Mouse (Mus musculus) thymus, adult 2 months (tissue): ENCODE data around the gene Nsl1. TPM values are rescaled to one million over a fixed set of nuclear protein-coding genes. Genes with fewer than 3 reads are reported as not detected.
"Not testable (repeated sequence)": the region's sequence is repeated elsewhere in the genome, so short reads cannot be mapped to it uniquely, and the experiment has no call there.

Experiments
- DNase-seq: peaks from one replicate; pipeline ENCODE4 v3.0.0; 2021
- H3K27ac ChIP-seq: fragments of 200-500 bp; 2 replicates; pipeline ENCODE4 v1.5.1; 2012; ENCODE audit warnings: low read length, control low read depth; ENCODE audit not compliant: control insufficient read depth, insufficient read depth
- H3K27me3 ChIP-seq: fragments of 200-500 bp; 2 replicates; pipeline ENCODE4 v1.6.1; 2012; ENCODE audit warnings: mild to moderate bottlenecking, low read length, moderate library complexity, mixed read lengths; ENCODE audit not compliant: control insufficient read depth, insufficient read depth
- H3K36me3 ChIP-seq: fragments of 200-500 bp; 2 replicates; pipeline ENCODE4 v1.6.1; 2012; ENCODE audit warnings: mild to moderate bottlenecking, low read length, moderate library complexity; ENCODE audit not compliant: control insufficient read depth, insufficient read depth
- H3K4me1 ChIP-seq: fragments of 200-500 bp; replicated peaks from 2 replicates; pipeline ENCODE4 v1.6.1; 2012; ENCODE audit warnings: low read length; ENCODE audit not compliant: control insufficient read depth, insufficient read depth
- H3K4me3 ChIP-seq: fragments of 200-500 bp; 2 replicates; pipeline ENCODE4 v1.5.1; 2012; ENCODE audit warnings: mild to moderate bottlenecking, low read length, control low read depth, moderate library complexity; ENCODE audit not compliant: control insufficient read depth, insufficient read depth
- CTCF ChIP-seq: fragments of 200-500 bp; IDR thresholded peaks from 2 replicates; pipeline ENCODE4 v1.5.1; 2012; ENCODE audit warnings: mild to moderate bottlenecking, control low read depth, low read length, moderate library complexity, borderline replicate concordance; ENCODE audit not compliant: control insufficient read depth, poor library complexity, insufficient read depth; ENCODE audit errors: extremely low read depth
- POLR2A ChIP-seq: fragments of 200-500 bp; IDR thresholded peaks from 2 replicates; pipeline ENCODE4 v1.6.1; 2012; ENCODE audit warnings: mild to moderate bottlenecking, low read length, control low read depth, moderate library complexity; ENCODE audit not compliant: control insufficient read depth, poor library complexity, insufficient read depth; ENCODE audit errors: extremely low read depth
- WGBS: fragments of 180-500 bp; shearing (Covaris S2); methylation state at CpG from one replicate; pipeline ENCODE4 v1.1.7; 2018; 5-methylcytosine and 5-hydroxymethylcytosine counted together
- polyA plus RNA-seq: library from polyadenylated mRNA; depleted of rRNA; stranded (reverse); fragments of >200 nt; gene quantifications from 2 replicates; pipeline ENCODE4 v1.2.3, GENCODE M21; 2012

Nsl1 gene
- polyA plus RNA-seq, 1 experiment, result 8.1 TPM

DNA sequence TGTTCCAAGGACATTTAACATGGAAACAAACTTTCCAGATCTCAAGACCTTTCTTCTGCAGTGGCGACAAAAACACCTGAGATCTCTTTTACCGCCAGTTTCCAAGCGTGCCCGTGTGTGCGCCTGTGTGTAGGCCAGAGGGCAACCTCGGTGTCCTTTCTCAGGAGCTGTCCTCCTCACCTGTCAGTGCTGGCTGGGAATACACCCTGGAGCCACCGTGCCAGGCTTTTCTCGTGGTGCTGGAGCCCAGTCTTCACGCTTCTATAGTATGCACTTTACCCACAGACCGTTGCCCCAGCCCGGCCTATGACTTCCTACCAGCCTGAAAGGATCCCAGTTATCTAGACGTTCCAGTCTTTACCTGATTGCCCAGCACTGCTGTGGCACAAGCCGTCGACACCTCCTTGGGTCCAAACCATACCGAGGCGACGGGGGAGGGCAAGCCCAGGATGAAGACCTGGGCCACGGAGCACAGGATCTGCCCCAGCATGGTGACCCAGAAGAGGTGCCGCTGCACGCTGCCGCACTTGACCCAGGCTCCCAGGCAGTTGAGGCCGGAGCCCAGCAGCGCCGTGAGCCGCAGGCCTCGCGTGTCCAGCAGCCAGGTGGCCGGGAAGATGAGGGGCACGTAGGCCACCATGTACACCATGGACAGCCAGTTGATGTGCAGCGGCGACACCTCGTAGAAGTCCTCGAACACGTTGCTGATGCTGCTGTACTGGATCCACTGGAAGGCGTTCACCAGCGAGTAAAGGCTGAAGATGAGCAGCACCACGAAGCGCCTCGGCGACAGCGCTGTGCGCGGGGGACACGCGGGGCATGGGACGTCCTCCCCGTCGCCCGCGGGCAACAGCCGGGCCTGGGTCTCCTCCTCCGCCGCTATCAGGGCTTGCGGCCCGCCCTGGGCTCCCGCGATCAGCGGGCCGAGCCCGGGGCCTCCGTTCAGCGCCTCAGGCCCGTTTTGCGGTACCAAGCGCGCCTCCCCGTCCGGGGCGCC is 37.5 kb upstream of the Nsl1 start:
- H3K27me3 ChIP-seq, result no peaks in the 10 kb centered on the region
- peak; percentile 41 for DNase-seq

DNA sequence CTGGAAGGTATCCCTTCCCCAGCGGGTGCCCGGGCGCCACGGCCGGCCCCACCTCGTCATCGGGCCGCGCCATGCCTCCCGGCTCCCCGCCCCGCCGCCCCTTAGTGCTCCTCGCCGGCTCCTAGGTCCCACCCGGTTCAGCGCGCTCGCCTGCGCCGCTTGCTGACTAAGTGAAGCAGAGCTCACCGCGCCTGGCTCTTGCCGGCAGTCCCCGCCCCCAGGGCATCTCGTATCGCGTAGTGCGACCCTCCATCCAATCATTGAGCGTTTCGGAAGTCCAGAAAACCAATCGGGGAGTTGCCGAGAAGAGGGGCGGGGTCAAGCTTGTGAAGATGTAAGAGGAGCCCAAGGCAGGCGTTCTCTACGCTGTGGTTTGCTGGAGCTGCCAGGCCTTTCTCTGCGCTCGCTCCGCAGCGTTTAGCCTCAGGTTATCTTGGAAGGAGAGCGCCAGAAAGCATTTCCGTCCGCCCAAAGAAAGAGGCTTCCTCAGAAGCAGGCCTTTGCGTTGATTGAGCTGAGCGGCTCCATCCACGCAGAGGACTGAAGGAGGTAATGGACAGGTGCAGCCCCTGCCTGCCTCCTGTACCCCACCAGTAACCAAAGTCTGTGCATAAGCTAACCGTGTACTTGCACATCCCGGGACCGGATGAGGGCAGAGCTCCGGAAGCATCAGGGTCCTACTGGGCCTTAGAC is 36.6 kb upstream of the Nsl1 start, which contains the start of gene Flvcr1:
Gene Flvcr1, minus strand, starts transcription at position 138 of the 693 bp plus-strand sequence.
- peaks cover 13% of the 10 kb centered on the region for H3K4me1 ChIP-seq
- no peaks in the 10 kb centered on the region for H3K27me3 ChIP-seq
- no peaks in the 10 kb centered on the region for H3K36me3 ChIP-seq
- H3K27ac ChIP-seq, result peak within 1 kb of the TSS; percentile 91
- peak; percentile 99 for DNase-seq
- WGBS, result under 1% methylated on average over 50 of the region's 50 CpGs
- peak within 1 kb of the TSS; percentile 60 for H3K4me3 ChIP-seq
- TF ChIP-seq POLR2A, result peak; percentile 99
- no peak for TF ChIP-seq CTCF

More for the DNA sequence above, 37.5 kb upstream of the Nsl1 start:
- WGBS, result 10% methylated on average over 69 of the region's 69 CpGs
- peaks cover 14% of the 10 kb centered on the region for H3K4me1 ChIP-seq
- no peaks in the 10 kb centered on the region for H3K36me3 ChIP-seq
- H3K27ac ChIP-seq, result no peak overlapping the region
- no peak for TF ChIP-seq POLR2A
- no peak for TF ChIP-seq CTCF
- H3K4me3 ChIP-seq, result peak overlapping the region; percentile 60

DNA sequence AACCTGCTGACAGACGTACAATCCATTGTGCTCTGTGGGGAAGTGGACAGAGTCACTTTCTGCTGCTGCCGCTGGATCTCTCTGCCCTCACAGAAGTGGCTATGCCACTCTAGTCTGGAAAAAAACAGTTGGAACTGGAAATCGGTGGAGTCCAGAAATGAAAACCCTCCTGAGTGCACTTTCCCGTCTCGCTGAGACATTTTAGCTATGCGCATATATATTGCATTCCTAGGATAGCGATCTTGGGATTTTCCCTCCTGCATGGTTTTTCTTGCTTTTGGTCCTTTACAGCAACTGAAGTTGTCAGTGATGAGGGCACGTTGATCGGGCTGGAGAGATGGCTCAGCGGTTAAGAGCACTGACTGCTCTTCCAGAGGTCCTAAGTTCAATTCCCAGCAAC is 32.6 kb upstream of the Nsl1 start:
- TF ChIP-seq CTCF (no peak), POLR2A (no peak)
- no peak for DNase-seq
- no peaks in the 10 kb centered on the region for H3K36me3 ChIP-seq
- H3K27ac ChIP-seq, result no peak overlapping the region
- 83% methylated on average over 10 of the region's 10 CpGs for WGBS
- no peak overlapping the region for H3K4me3 ChIP-seq
- H3K27me3 ChIP-seq, result no peaks in the 10 kb centered on the region
- H3K4me1 ChIP-seq, result peaks cover 9% of the 10 kb centered on the region

DNA sequence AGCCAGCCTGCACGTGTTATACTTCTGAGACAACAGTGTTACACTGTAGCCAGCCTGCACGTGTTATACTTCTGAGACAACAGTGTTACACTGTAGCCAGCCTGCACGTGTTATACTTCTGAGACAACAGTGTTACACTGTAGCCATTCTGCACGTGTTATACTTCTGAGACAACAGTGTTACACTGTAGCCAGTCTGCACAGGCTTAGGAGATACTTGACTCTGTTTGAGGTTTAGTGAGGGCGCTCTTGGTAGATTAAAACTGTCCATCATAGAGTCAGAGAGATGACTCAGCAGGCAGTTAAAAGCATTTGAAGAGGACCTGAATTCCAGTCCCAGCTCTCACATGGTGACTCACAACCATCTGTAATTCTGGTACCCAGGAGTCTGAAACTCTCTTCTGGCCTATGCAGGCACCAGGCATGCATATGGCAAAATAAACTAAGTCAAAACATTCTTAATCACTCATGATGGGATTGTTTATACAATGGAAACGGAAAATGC is 31.8 kb upstream of the Nsl1 start:
- H3K4me1 ChIP-seq, H3K27ac ChIP-seq, H3K27me3 ChIP-seq, H3K4me3 ChIP-seq, DNase-seq, H3K36me3 ChIP-seq: not testable (repeated sequence)
- WGBS, result 81% methylated on average over 6 of the region's 6 CpGs

DNA sequence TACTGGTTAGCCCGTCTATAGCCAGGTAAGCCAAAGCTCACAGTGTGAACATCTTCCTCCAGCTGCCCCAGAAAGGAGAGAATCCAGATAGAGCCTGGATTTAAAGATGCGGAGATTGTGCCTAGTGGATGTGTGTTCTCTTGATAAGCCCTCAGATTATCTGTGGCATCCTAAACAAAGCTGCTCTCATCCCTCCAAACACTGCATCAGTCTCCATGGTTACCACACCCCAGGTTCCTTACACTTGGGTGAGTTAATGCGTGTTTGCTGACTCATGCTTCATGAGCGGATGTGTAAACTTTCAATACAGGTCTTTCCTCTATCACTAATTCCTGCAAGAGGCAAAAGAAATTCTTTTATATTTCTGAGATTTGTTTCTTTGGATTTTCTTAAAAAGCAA is 27.2 kb upstream of the Nsl1 start:
- Histone ChIP-seq H3K27me3 (no peaks in the 10 kb centered on the region), H3K27ac (no peak overlapping the region), H3K4me3 (no peak overlapping the region), H3K36me3 (no peaks in the 10 kb centered on the region), H3K4me1 (no peaks in the 10 kb centered on the region)
- TF ChIP-seq CTCF, result no peak
- no peak for TF ChIP-seq POLR2A
- no peak for DNase-seq
- WGBS, result 47% methylated on average over 4 of the region's 4 CpGs

DNA sequence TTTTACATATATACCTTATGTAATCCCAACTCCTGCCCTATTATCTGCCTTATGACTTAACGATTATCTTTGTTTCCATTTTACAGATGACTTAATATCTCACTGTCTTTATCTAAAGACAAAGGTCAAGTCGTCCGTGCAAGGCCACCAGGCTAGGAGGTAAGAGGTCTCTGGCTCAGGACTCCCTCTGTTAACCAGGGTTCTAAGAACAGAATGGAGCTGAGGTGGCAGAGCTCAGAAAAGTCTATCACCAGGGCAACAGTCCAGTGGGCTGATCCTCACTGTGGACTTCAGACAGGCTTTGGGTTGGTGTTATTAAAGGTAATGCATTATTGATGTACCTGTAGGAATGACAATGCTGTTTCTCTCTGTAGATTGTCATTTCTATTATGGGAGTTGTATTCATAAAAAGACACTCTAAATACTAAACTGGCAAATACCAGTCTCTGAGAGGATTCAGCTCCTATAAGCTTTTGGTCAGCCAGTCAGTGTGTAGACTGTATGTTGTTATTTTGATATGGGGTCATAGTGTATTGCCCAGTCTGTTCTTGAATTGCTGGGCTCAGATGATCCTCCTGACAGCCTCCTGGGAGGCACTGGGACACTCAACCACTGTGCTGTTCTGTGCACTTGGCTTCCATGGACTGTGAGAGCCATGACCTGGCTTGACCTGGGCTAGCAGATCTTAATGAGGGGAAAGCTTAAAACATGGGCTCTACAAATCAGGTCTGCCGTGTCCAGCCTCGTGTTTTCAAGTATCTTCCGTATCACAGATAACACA is 26.1 kb upstream of the Nsl1 start, which contains the start of gene Spata45:
Gene Spata45, plus strand, starts transcription at position 86 of the 781 bp plus-strand sequence.
- Histone ChIP-seq H3K4me3 (no peak within 1 kb of the TSS), H3K27ac (no peak within 1 kb of the TSS), H3K36me3 (no peaks in the 10 kb centered on the region), H3K4me1 (no peaks in the 10 kb centered on the region), H3K27me3 (no peaks in the 10 kb centered on the region)
- WGBS, result 88% methylated on average over 6 of the region's 6 CpGs
- DNase-seq, result no peak
- no peak for TF ChIP-seq CTCF
- no peak for TF ChIP-seq POLR2A
